Mouse (Mus musculus): Measurements from ENCODE around the gene Gata2.

DNA sequence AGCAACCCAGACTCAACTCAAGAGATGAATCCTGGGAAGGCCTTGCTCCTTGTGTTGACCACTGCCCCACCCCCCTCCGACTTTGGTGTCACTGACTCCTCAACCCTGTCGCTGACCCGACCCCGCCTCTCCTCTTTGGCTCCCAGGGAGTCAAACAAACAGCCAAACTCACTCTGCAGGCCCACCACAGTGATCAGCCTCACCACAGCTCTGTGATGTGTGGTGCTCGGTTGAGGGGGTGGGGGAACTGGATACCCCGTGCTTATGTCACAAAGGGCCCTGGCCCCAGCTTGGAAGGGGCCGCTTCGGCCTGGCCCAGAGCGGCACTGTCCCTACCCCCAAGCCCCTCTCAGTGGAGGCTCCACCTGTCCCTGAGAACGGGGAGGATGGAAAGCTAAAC lies 28.3 kb downstream of the Gata2 start, which contains the start of gene Dnajb8:
- TF ChIP-seq EP300 (IDR thresholded peaks at IDR 0.05; ENCODE audit: insufficient read depth, low read depth, low read length) (no peak), CTCF (IDR thresholded peaks at IDR 0.05; ENCODE audit: low read depth, low read length) (no peak), POLR2A (IDR thresholded peaks at IDR 0.05; ENCODE audit: insufficient read depth, low read length) (no peak)

Measured in ES-Bruce4 (cell line).